Mouse (Mus musculus): Measurements from ENCODE around the gene Rfwd3.
"Not testable (repeated sequence)": the region's sequence is repeated elsewhere in the genome, so short reads cannot be mapped to it uniquely, and the experiment has no call there.

Rfwd3 gene

GRCm38 (mm10) chr8:111299821-111300568, at the start of gene Rfwd3:
Gene Rfwd3 (minus strand): TSS chr8:111300222.
- peak; percentile 95 to 96 for DNase-seq

GRCm38 (mm10) chr8:111343225-111343624, 43.2 kb upstream of the Rfwd3 start:
- DNase-seq = peak; percentile 83 to 84

DNA sequence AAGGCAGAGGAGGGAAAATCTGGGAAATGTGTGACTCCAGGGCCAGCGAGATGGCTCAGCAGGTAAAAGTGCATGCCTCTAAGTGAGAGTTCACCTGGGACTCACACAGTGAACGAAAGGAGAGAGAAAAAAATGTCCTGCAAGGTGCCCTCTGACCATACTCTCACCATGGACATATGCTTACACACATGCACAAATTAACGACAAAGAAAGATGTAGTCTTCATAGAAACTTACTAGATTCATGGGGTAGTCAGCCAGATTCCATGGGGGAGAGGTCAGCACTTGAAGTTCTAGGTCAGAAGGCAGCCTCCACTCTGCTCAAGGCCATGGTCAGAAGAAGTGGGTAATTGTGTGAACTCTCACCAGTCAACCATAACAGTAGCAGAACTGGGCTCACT, 40.2 kb upstream of the Rfwd3 start:
- no peak for DNase-seq

DNA sequence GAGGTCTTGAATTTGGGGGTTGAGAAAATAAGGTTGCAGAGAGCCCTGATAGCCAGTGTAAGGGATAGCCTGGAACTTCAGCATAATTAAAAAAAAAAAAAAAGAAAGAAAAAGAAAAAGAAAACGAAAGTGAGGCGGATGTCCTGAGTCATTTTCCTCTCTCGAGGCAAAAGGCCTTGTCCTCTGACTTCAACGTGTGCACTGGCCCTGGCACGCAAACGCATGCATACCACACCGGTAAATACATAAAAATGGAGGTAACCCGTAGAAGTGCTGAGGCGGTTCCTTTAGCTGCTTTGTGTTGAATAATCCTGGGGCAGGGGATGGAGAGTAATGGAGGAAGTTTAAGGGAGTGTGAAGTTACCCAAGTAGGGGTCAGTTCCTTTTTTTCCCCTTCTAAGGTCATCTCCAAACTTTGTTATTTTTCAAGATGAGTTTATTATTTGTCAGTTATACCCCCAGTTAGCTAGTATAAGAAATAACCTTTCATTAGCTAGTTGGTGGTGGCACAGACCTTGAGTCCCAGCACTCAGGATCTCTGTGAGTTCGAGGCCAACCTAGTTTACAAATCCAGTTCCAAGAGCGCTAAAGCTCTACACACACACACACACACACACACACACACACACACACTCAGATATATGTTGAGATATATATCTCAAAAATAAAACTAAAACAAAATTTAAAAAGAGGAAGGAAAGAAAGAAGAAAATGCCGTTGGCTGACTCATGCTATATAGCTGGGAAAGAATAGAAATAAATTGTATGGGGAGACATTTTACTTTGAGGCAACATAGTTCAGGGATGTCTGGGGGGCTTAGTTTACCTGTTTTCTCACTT, 38.6 kb upstream of the Rfwd3 start:
- no peak for DNase-seq

- peak in 1 of 2 experiments; percentile 17 for DNase-seq
Observed at GRCm38 (mm10) chr8:111337890-111338347, 37.9 kb upstream of the Rfwd3 start, which contains the start of gene Mlkl. Gene Mlkl (minus strand): TSS chr8:111338177.

DNA sequence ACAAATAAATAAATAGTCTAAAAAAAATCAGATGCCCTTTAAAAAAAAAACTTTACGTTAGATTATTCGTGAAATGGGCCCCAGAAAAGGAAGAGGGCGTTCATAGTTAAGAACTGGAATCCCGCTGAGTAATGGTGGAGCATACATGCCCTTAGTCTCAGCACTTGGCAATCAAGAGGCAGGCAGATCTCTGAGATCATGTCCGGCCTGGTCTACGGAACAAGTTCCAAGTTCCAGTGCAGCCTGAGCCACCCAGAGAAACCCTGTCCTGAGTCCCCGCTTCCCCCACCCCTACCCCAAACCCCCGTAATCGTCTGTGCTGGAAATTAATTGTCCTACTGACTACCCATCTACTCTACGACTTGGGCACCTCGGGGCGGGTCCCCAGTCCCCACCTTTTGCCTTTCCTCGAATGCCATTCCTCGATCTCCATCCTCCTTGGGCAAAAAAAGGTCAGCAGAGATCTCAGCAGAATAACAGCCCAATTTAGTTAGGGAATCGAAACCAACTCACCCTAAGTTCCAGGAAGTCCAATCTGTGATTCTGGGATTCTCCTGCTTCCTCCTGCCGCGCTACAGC, 37.4 kb upstream of the Rfwd3 start:
- DNase-seq = no peak

GRCm38 (mm10) chr8:111336692-111337091, 36.7 kb upstream of the Rfwd3 start:
- no peak for DNase-seq

DNA sequence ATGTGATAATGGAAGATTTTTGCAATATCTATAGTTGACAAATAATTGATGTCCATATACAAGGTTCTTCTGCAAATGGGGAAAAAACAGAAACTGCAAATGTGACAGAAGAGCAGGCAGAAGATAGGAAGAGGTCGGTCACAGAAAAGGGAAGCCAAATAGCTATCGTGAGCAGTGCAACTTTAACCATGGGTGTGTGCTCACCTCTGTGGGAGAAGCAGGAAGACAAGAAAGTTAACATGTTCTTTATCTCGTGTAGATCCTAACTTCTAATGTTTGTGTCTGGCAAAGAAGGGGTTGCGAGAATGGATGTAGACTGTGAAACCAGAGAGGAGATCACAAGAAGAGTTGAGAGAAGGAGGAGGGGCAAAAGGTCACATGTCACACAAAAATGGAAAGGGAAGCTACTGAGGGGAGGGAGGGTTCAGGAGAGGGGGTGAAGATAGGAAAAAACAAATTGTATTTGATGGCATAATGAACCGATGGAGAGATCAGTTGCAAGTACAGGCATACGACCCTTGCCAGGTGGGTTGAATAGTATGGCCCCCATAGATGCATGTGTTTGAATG, 25.3 kb upstream of the Rfwd3 start:
- DNase-seq = no peak

DNA sequence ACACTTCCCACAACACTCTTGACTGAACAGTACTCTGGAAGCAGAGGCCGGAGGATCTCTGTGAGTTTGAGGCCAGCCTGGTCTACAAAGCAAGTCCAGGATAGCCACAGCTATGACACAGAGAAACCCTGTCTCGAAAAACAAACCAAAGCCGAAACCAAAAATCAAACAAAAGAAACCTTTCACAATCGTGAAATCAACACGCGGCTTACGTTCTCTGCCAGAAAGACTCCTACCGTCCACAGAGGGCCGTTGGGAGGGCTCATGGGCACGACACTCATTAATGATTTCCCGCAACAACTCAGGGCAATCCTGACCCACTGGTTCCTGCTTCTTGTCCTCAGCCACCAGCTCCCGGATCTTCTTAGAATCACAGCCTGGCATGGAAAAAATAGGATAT, 14.7 kb upstream of the Rfwd3 start:
- DNase-seq = no peak

GRCm38 (mm10) chr8:111313961-111314360, 13.9 kb upstream of the Rfwd3 start:
- DNase-seq = not testable (repeated sequence)

DNA sequence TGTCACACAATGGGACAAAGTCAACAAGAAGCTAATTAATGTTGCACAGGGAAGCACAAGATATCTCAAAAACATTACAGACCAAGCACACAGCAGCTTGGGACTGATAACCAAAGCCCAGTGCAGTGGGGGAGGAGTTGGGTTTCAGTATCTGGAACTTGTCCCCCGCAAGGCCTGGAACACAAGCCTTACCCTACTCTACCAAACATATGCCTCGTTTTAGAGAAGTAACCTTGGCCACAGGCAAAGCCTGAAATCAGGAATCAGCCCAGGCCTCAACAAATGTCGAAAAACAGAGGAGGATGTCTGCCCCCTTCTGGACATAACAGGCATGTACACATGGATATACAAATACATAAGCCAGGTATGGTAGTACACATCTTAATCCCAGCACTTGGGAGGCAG, 12.7 kb upstream of the Rfwd3 start:
- DNase-seq = no peak

- not testable (repeated sequence) for DNase-seq
Observed at GRCm38 (mm10) chr8:111310006-111310405, 10.0 kb upstream of the Rfwd3 start.

DNA sequence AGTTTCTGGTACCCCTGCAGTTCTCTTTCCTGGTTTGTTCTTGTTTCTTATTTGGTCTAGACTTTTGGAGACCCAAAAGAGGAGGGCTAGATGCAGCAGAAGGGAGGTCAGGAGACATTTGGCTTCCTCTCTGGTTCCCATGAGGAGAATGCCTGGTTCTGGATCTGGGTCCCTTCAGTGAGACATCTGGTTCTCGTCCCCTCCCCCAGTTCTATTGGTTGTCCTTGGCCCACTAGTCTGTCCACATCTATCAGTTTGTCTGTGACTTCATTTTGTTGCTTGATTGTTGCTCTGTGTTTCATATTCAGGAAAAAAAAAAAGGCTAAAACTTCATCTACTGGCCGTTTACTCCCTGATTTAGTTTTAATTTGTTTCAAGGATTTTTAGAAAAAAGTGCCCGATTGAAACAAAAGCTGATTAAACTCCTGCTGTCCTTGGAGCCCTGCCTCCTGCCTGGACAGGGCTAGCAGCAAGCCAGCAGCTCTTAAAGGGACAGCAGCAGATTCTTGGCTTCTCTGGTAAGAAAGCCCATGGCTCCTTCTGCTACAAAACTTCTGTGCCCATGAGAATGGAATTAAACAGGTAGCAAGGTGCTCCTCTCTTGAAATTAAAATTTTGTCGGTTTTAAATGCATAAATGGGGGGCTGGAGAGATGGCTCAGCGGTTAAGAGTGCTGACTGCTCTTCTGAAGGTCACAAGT, 5.2 kb upstream of the Rfwd3 start:
- DNase-seq = no peak

GRCm38 (mm10) chr8:111304359-111304758, 4.3 kb upstream of the Rfwd3 start:
- DNase-seq = no peak

DNA sequence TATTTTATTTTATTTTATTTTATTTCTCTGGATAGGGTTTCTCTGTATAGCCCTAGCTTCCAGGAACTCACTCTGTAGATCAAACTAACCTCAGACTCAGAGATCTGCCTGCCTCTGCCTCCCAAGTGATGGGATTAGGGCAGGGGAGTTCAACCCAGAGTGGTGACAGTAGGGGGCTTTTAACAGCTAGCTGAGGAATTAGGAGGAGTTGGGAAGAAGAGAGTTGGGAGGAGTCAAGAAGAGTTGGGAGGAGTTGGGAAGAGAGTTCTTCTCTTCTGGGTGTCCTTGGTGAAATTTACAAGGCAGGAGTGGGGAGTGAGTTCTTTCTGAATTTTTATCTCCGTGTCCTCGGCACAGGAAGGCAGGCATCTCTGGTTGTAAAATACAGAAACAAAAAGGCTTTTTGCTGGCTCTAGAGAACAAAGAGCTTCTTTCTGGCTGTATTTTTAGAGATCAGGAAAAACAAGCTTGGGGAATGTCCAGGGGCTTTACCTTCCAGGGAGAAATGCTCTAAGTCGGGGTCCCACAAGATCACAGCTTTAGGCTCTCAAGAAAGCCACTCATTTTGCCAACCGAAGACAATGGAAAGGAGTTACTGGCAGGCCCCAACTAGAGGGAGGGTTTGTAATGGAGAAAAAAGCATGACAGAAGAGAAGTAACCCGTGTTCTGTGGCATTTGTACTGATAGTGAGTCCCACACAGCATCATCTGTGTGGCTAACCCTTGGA, 3.2 kb upstream of the Rfwd3 start:
- not testable (repeated sequence) for DNase-seq

GRCm38 (mm10) chr8:111300597-111301546, 850 bp upstream of the Rfwd3 start:
- peak; percentile 11 to 16 for DNase-seq

- DNase-seq = peak; percentile 53 to 59
Observed at GRCm38 (mm10) chr8:111299363-111299820, 630 bp downstream of the Rfwd3 start.

DNA sequence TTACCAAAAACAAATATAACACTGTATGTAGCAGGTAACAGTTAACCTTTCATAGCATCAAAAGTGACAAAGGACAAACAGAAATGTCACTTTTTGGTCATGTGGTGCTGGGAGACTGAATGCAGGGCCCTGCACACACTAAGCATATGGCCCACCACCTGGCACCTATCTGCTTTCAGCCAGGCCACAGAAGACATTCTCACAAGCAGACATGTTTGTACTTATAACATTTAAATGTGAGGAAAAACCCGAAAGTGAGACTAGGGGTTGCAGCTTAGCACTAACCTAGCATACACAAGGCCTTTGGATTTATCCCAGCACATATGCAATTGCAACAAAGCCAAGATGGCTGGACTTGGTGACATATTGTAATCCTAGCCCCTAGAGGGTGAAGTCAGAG, 2.0 kb downstream of the Rfwd3 start:
- peak; percentile 19 to 21 for DNase-seq

DNA sequence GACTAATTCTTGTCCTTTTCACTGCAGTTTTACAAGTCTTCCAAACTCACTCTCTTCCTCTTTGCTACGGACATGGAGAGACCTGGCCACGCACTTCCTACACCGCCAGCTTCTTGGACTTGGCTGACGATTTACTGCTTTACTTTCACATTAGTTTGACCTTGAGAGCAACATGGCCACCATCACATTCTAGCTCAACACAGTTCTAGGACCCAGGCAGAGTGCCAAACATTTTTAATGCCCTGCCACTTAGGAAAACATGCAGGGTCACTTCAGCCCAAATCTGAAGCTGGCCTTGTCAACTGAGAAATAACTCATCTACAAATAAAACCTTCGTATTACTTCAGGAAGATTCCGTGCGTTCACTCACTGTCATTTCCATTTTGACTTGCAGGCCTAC, 8.3 kb downstream of the Rfwd3 start:
- DNase-seq = no peak

- no peak for DNase-seq
Observed at GRCm38 (mm10) chr8:111290586-111290985, 9.4 kb downstream of the Rfwd3 start.

All from cerebellum, postnatal 36 days (tissue).